Mouse (Mus musculus) heart, postnatal 0 days (tissue): ENCODE data around the gene Esr1. TPM values are rescaled to one million over a fixed set of nuclear protein-coding genes. Genes with fewer than 3 reads are reported as not detected.

ENCODE experiments used
- ATAC-seq: fragments of 200-750 bp; cut with Nextera tagmentation; 2 replicates; pipeline ENCODE4 v1.8.0; 2017; ENCODE audit warnings: low read depth, moderate number of reproducible peaks, moderate library complexity; ENCODE audit not compliant: insufficient read depth
- DNase-seq: peaks from one replicate; pipeline ENCODE4 v3.0.0-alpha.2; 2016; ENCODE audit warnings: low spot score
- H3K27ac ChIP-seq: fragments of 300-500 bp; sonication (generic); 2 replicates; pipeline ENCODE4 v1.5.1; 2014; ENCODE audit warnings: low read depth, mild to moderate bottlenecking
- H3K27me3 ChIP-seq: fragments of 300-500 bp; sonication (generic); 2 replicates; pipeline ENCODE4 v1.6.1; 2014; ENCODE audit warnings: low read length, mixed read lengths; ENCODE audit not compliant: control insufficient read depth, insufficient read depth
- H3K36me3 ChIP-seq: fragments of 300-500 bp; sonication (generic); replicated peaks from 2 replicates; pipeline ENCODE4 v1.6.1; 2014; ENCODE audit warnings: low read length, mixed read lengths; ENCODE audit not compliant: control insufficient read depth, insufficient read depth
- H3K4me1 ChIP-seq: fragments of 300-500 bp; sonication (generic); 2 replicates; pipeline ENCODE4 v1.6.1; 2014; ENCODE audit warnings: antibody characterized with exemption; ENCODE audit not compliant: control insufficient read depth, insufficient read depth
- H3K4me2 ChIP-seq: fragments of 300-500 bp; sonication (generic); 2 replicates; pipeline ENCODE4 v1.6.1; 2014; ENCODE audit warnings: low read depth, mild to moderate bottlenecking, low read length, moderate library complexity
- H3K4me3 ChIP-seq: fragments of 300-500 bp; sonication (generic); 2 replicates; pipeline ENCODE4 v1.5.1; 2014; ENCODE audit warnings: low read depth, low read length
- H3K9ac ChIP-seq: fragments of 300-500 bp; sonication (generic); replicated peaks from 2 replicates; pipeline ENCODE4 v1.6.1; 2014; ENCODE audit warnings: low read depth, low read length, mixed read lengths
- H3K9me3 ChIP-seq: fragments of 300-500 bp; sonication (generic); replicated peaks from 2 replicates; pipeline ENCODE4 v1.6.1; 2016; ENCODE audit warnings: low read length; ENCODE audit not compliant: control insufficient read depth
- CTCF ChIP-seq: IDR thresholded peaks from 2 replicates; pipeline ENCODE4 v1.5.1; 2016; ENCODE audit warnings: antibody characterized with exemption, control low read depth, low read depth
- EP300 ChIP-seq: IDR thresholded peaks from 2 replicates; pipeline ENCODE4 v1.6.1; 2016; ENCODE audit warnings: antibody characterized with exemption, low read depth
- WGBS: fragments of 180-500 bp; shearing (Covaris S2); extraction: QIAGEN DNeasy Blood & Tissue Kit; methylation state at CpG from one replicate; pipeline ENCODE4 v1.1.7; 2014; 5-methylcytosine and 5-hydroxymethylcytosine counted together
- polyA plus RNA-seq: library from polyadenylated mRNA; unstranded; fragments of >200 nt; fragmentation: Nextera tagmentation; extraction: Ambion mirVana; gene quantifications from 2 replicates; pipeline ENCODE4 v1.2.1, GENCODE M21; 2015
- total RNA-seq: library from RNA; depleted of rRNA; stranded (reverse); fragments of >200 nt; gene quantifications from 2 replicates; pipeline ENCODE4 v1.2.3, GENCODE M21; 2014; ENCODE audit warnings: low replicate concordance

Esr1 gene
- total and polyA plus RNA-seq, 2 experiments from 2014 or later: 0.14 to 0.50 TPM

DNA sequence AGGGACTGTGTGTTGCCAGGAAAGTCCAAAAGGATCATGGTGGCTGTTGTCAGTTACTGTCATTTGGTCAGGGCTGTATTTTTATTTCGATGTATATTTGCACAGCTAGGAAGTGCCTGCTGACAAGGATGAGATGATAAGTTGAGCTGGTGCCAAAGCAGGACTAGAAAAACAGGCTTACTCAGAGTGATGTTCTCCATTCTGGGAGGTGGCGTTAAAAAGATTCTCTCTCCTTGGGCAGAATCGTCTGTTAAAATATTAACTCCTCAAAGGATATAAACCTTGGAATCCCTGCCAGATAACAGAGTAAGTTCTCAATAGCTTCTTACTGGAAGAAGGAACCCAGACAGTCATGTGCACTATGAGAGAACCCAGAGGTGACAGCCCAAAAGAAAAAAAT, 382.4 kb downstream of the Esr1 start:
- DNase-seq: no peak
- Histone ChIP-seq H3K27ac (no peak overlapping the region), H3K4me1 (no peaks in the 10 kb centered on the region), H3K36me3 (no peaks in the 10 kb centered on the region), H3K27me3 (no peaks in the 10 kb centered on the region), H3K4me2 (no peak overlapping the region), H3K9ac (no peak overlapping the region), H3K9me3 (no peaks in the 10 kb centered on the region), H3K4me3 (no peak overlapping the region)
- TF ChIP-seq EP300: no peak
- ATAC-seq: no peak
- 31% methylated on average over 3 of the region's 3 CpGs for WGBS

DNA sequence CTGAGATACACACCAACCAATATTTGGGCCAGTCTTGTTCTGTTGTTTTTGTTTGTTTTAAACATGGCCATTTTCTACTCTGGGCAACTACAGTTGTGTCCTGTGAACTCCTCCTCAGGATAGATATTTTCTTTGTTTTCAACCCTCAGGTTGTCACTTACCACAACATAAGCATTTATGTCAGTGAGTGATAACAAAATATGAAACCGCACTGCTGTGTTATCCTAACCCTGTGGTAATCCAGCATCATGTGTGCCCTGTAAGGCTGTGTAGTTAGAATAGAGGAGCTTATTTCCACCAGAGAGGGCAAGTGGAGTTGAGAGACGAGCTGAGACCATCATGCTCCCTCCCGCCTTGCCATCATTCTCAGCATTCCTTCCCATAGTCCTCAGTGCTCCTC, 385.2 kb downstream of the Esr1 start:
- no peak for ATAC-seq
- WGBS: 70% methylated on average over 3 of the region's 3 CpGs

DNA sequence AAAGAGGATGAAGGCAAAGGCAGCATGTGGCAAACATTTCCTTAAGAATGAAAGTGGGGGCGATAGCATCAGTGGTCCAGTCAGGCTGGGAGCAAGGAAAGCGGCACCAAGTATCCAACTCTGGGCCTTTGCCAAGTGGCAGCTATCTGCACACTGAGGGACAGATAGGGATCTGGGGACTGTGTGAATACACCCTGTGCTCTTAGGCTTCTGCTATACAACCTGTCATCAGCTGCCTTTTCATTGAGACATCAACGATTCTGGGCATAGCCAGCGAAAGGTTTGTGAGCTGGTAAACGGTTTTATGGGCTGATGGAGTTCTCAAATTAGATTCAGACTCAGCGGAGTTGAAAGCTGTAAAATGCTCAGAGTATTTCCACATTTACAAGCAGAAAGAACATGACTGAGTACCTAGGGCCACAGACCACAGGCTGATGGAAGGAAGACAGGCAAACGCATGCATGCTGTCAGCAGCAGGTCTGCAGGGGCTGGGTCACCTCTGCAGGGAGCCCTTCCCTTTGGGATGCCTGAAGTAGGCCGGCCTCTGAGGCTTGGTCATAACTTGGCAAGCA, 397.5 kb downstream of the Esr1 start:
- ATAC-seq (no peak), DNase-seq (no peak)
- Histone ChIP-seq H3K9me3 (no peaks in the 10 kb centered on the region), H3K4me2 (no peak overlapping the region), H3K27ac (no peak overlapping the region), H3K4me1 (no peaks in the 10 kb centered on the region), H3K9ac (no peak overlapping the region), H3K4me3 (no peak overlapping the region), H3K36me3 (no peaks in the 10 kb centered on the region), H3K27me3 (no peaks in the 10 kb centered on the region)
- TF ChIP-seq CTCF: no peak
- TF ChIP-seq EP300: no peak
- WGBS: 57% methylated on average over 8 of the region's 8 CpGs

More for the DNA sequence above, 385.2 kb downstream of the Esr1 start:
- no peak for DNase-seq
- no peak overlapping the region for H3K9ac ChIP-seq
- no peaks in the 10 kb centered on the region for H3K36me3 ChIP-seq
- H3K27ac ChIP-seq: no peak overlapping the region
- H3K9me3 ChIP-seq: no peaks in the 10 kb centered on the region
- H3K4me2 ChIP-seq: no peak overlapping the region
- H3K4me1 ChIP-seq: no peaks in the 10 kb centered on the region
- TF ChIP-seq CTCF (no peak), EP300 (no peak)
- no peak overlapping the region for H3K4me3 ChIP-seq
- no peaks in the 10 kb centered on the region for H3K27me3 ChIP-seq

- no peak overlapping the region for H3K27ac ChIP-seq
- no peaks in the 10 kb centered on the region for H3K36me3 ChIP-seq
- H3K27me3 ChIP-seq: no peaks in the 10 kb centered on the region
- H3K4me3 ChIP-seq: no peak overlapping the region
- no peak overlapping the region for H3K4me2 ChIP-seq
- no peaks in the 10 kb centered on the region for H3K4me1 ChIP-seq
- ATAC-seq (no peak), DNase-seq (no peak)
- no peak overlapping the region for H3K9ac ChIP-seq
- no peak for TF ChIP-seq EP300
- TF ChIP-seq CTCF: no peak
- H3K9me3 ChIP-seq: no peaks in the 10 kb centered on the region
These were observed 400.6 kb downstream of the Esr1 start for GRCm38 (mm10) chr10:5012004-5012403.

- 94% methylated on average over 1 of the region's 1 CpGs for WGBS
- H3K27ac ChIP-seq: no peak overlapping the region
- no peak for DNase-seq
These were observed 403.6 kb downstream of the Esr1 start for GRCm38 (mm10) chr10:5014976-5015375.

GRCm38 (mm10) chr10:5017148-5017547, 405.8 kb downstream of the Esr1 start:
- Histone ChIP-seq H3K27ac (no peak overlapping the region), H3K9me3 (no peaks in the 10 kb centered on the region), H3K4me2 (no peak overlapping the region), H3K9ac (no peak overlapping the region), H3K36me3 (peaks cover 11% of the 10 kb centered on the region), H3K4me3 (no peak overlapping the region), H3K4me1 (no peaks in the 10 kb centered on the region), H3K27me3 (no peaks in the 10 kb centered on the region)
- WGBS: 62% methylated on average over 1 of the region's 1 CpGs
- TF ChIP-seq EP300: no peak
- no peak for TF ChIP-seq CTCF
- ATAC-seq (no peak), DNase-seq (no peak)

More at GRCm38 (mm10) chr10:5014976-5015375, 403.6 kb downstream of the Esr1 start:
- H3K9ac ChIP-seq: no peak overlapping the region
- H3K36me3 ChIP-seq: no peaks in the 10 kb centered on the region; the same call in 1 of the 2 replicates
- no peak overlapping the region for H3K4me2 ChIP-seq
- H3K4me3 ChIP-seq: no peak overlapping the region
- H3K4me1 ChIP-seq: no peaks in the 10 kb centered on the region
- H3K9me3 ChIP-seq: no peaks in the 10 kb centered on the region
- no peak for ATAC-seq
- TF ChIP-seq CTCF (no peak), EP300 (no peak)
- no peaks in the 10 kb centered on the region for H3K27me3 ChIP-seq
